Comparison of ENCODE assay signal across 25 mouse cellular contexts in genomic region chr5:53436905-53437632, GRCm38 (mm10). TPM values are rescaled to one million over a fixed set of nuclear protein-coding genes. Genes with fewer than 3 reads are reported as not detected.
DNase-seq lines count a peak whose midpoint lies in the region; ATAC-seq and TF ChIP-seq lines count a peak whose summit lies in the region.
"Had no signal": no experiment of that assay in that cellular context is flagged by ENCODE, and none has a peak within 500 bp of the region (broad histone marks: within the 10 kb centered on the region; RNA-seq: fewer than 3 reads in every experiment).

No protein-coding gene starts in this region.

- no peak overlapping the region for H3ac ChIP-seq in myocyte (ENCODE audit: control insufficient read depth, insufficient read length)

- no peaks in the 10 kb centered on the region for H3K27me3 ChIP-seq in liver, adult 2 months (ENCODE audit: control insufficient read depth, insufficient read depth, low read length)
- H3K27me3 ChIP-seq in CH12.LX (replicated peaks) (no peaks in the 10 kb centered on the region), myocyte (ENCODE audit: control insufficient read depth, insufficient read depth, insufficient read length) (no peaks in the 10 kb centered on the region)
- H3K27me3 ChIP-seq: forebrain, embryonic 13.5 days; liver, embryonic 15.5 days; megakaryocyte, embryonic 14.5 days; midbrain, embryonic 13.5 days; neural tube, embryonic 13.5 days; stomach, embryonic 15.5 days had no signal

- DNase-seq in liver, adult 2 months (ENCODE audit: extremely low read depth, low read depth, low spot score): peak; percentile 28
- DNase-seq in liver: no peak
- peak; percentile 60 for DNase-seq in CH12.LX (ENCODE audit: extremely low read depth)
- no peak for DNase-seq in frontal cortex, postnatal 25 days (ENCODE audit: low spot score in 2 of 2)
- no peak for DNase-seq in heart, postnatal 14 days
- DNase-seq: adrenal gland, postnatal 25 days; cerebellum, adult 11 months; cerebellum, postnatal 10 days; kidney, adult 2 months; retina, postnatal 1 day; right cerebral cortex, postnatal 4 days; thymus, adult 2 months; thymus, postnatal 4 days had no signal

- in situ Hi-C loops in CH12.LX (cut with MboI; ENCODE audit: low pct_ligation_motif_present, low pct_unique_long_range_greater_than_20kb, low sequenced_read_pairs): no loop called here

- TF ChIP-seq RAD21 in CH12.LX (IDR thresholded peaks at IDR 0.05; ENCODE audit: low read depth, low read length): no peak; the same call in 1 of the 2 replicates

- H3K4me2 ChIP-seq in CH12.LX (ENCODE audit: insufficient read depth, low read depth, poor library complexity, severe bottlenecking): no peak overlapping the region
- peak overlapping the region; percentile 10 for H3K4me2 ChIP-seq in myocyte (ENCODE audit: low read depth)
- H3K4me2 ChIP-seq: forebrain, embryonic 13.5 days; heart, embryonic 11.5 days; liver, embryonic 15.5 days; midbrain, embryonic 13.5 days; neural tube, embryonic 13.5 days; stomach, embryonic 15.5 days had no signal

- no peak overlapping the region for H3K9ac ChIP-seq in liver, adult 2 months (ENCODE audit: low read depth, low read length)
- no peak overlapping the region for H3K9ac ChIP-seq in CH12.LX (ENCODE audit: insufficient read depth, low read depth)
- H3K9ac ChIP-seq: forebrain, embryonic 13.5 days; liver, embryonic 15.5 days; midbrain, embryonic 13.5 days; neural tube, embryonic 13.5 days; stomach, embryonic 15.5 days had no signal

- intact Hi-C loops in heart, postnatal 14 days (cut with DNase I): no loop called here

- no peak for TF ChIP-seq CTCF in liver, adult 2 months (IDR thresholded peaks at IDR 0.05; ENCODE audit: low read depth, low read length)
- no peak for TF ChIP-seq CTCF in CH12.LX (conservative IDR thresholded peaks at IDR 0.05 in 1 of 2, IDR thresholded peaks at IDR 0.05 in 1 of 2; ENCODE audit: low read depth in 2 of 2, low read length in 2 of 2)

- no peaks in the 10 kb centered on the region for H3K9me3 ChIP-seq in CH12.LX (replicated peaks; ENCODE audit: low read length)
- H3K9me3 ChIP-seq: forebrain, embryonic 13.5 days; liver, embryonic 15.5 days; midbrain, embryonic 13.5 days; stomach, embryonic 15.5 days had no signal

- dilution Hi-C loops in CH12.LX (cut with MboI; ENCODE audit: extremely low pct_ligation_motif_present, extremely low pct_unique_long_range_greater_than_20kb, low sequenced_read_pairs): no loop called here

- no peak overlapping the region for H3K4me3 ChIP-seq in liver, adult 2 months (ENCODE audit: insufficient read depth, low read depth, low read length)
- H3K4me3 ChIP-seq in CH12.LX (replicated peaks in 1 of 3; ENCODE audit: low read depth in 2 of 3, low read length in 2 of 3, poor library complexity in 1 of 3): no peak overlapping the region
- H3K4me3 ChIP-seq in myocyte: no peak overlapping the region
- H3K4me3 ChIP-seq: forebrain, embryonic 13.5 days; liver, embryonic 15.5 days; megakaryocyte, embryonic 14.5 days; midbrain, embryonic 13.5 days; neural tube, embryonic 13.5 days; stomach, embryonic 15.5 days had no signal

- H3K79me2 ChIP-seq in liver, adult 2 months (ENCODE audit: control insufficient read depth, insufficient read depth, low read length): no peaks in the 10 kb centered on the region
- no peaks in the 10 kb centered on the region for H3K79me2 ChIP-seq in CH12.LX (replicated peaks; ENCODE audit: control insufficient read depth, extremely low read depth, insufficient read depth, poor library complexity, severe bottlenecking)
- H3K79me2 ChIP-seq in myocyte (ENCODE audit: control insufficient read depth, insufficient read depth): no peaks in the 10 kb centered on the region

- H3K4me1 ChIP-seq in liver, adult 2 months (ENCODE audit: control insufficient read depth, insufficient read depth, low read length): peaks cover 2% of the 10 kb centered on the region; the same call in 1 of the 2 replicates
- H3K4me1 ChIP-seq in CH12.LX (ENCODE audit: control insufficient read depth in 1 of 2, insufficient read depth in 2 of 2): peaks cover 13 to 24% of the 10 kb centered on the region in 2 experiments
- H3K4me1 ChIP-seq: forebrain, embryonic 13.5 days; midbrain, embryonic 13.5 days; neural tube, embryonic 13.5 days; stomach, embryonic 15.5 days had no signal

- H3K36me3 ChIP-seq in liver, adult 2 months (ENCODE audit: control insufficient read depth, insufficient read depth, low read length): no peaks in the 10 kb centered on the region
- H3K36me3 ChIP-seq in CH12.LX (replicated peaks in 1 of 2; ENCODE audit: control insufficient read depth in 1 of 2, insufficient read depth in 1 of 2, low read length in 1 of 2) (no peaks in the 10 kb centered on the region), myocyte (ENCODE audit: control insufficient read depth, insufficient read depth) (no peaks in the 10 kb centered on the region)
- H3K36me3 ChIP-seq: liver, embryonic 15.5 days; midbrain, embryonic 13.5 days; neural tube, embryonic 13.5 days; stomach, embryonic 15.5 days had no signal

- 42% methylated on average over 6 of the region's 6 CpGs for WGBS in liver, adult 2 months

- H3K27ac ChIP-seq in liver, adult 2 months (replicated peaks; ENCODE audit: insufficient read depth, low read depth, low read length): no peak overlapping the region
- H3K27ac ChIP-seq in CH12.LX (ENCODE audit: insufficient read depth, low read depth): no peak overlapping the region
- H3K27ac ChIP-seq: forebrain, embryonic 13.5 days; hindbrain, postnatal 0 days; kidney, postnatal 0 days; liver, embryonic 15.5 days; midbrain, embryonic 13.5 days; neural tube, embryonic 13.5 days had no signal

- ATAC-seq in common myeloid progenitor, adult 5-6 weeks (replicated peaks; ENCODE audit: low read depth, poor library complexity, severe bottlenecking): 0 out of 2 replicates have a peak, but pooled peaks have one; percentile 22
- ATAC-seq: forebrain, embryonic 13.5 days; hindbrain, postnatal 0 days; lung, postnatal 0 days; midbrain, embryonic 13.5 days had no signal

- no peak for TF ChIP-seq POLR2A in liver, adult 2 months (IDR thresholded peaks at IDR 0.05; ENCODE audit: extremely low read depth, insufficient read depth, low read length)
- TF ChIP-seq POLR2A in CH12.LX (IDR thresholded peaks at IDR 0.05; ENCODE audit: low read depth, low read length) (no peak), myocyte (IDR thresholded peaks at IDR 0.05; ENCODE audit: insufficient read length, low read depth) (no peak)

- peak; percentile 67 for TF ChIP-seq EP300 in CH12.LX (IDR thresholded peaks at IDR 0.05; ENCODE audit: low read length)

TF ChIP-seq in CH12.LX, 34 proteins besides CTCF, POLR2A, EP300 and RAD21:
- TF ChIP-seq ZNF384 (IDR thresholded peaks at IDR 0.05; ENCODE audit: low read depth, low read length) (no peak), MXI1 (IDR thresholded peaks at IDR 0.05; ENCODE audit: low read depth, low read length) (peak; percentile 34; the same call in 1 of the 2 replicates), RCOR1 (conservative IDR thresholded peaks at IDR 0.05; ENCODE audit: low read depth, low read length) (0 out of 2 replicates have a peak, but pooled peaks have one; percentile 29), SMC3 (IDR thresholded peaks at IDR 0.05; ENCODE audit: low read depth, low read length) (no peak), MAX (IDR thresholded peaks at IDR 0.05; ENCODE audit: low read length) (peak; percentile 87), CHD2 (IDR thresholded peaks at IDR 0.05; ENCODE audit: low read length) (peak; percentile 46), TCF12 (IDR thresholded peaks at IDR 0.05; ENCODE audit: low read depth, low read length) (peak; percentile 74), MYC (IDR thresholded peaks at IDR 0.05; ENCODE audit: low read depth, low read length) (peak; percentile 28; the same call in 1 of the 2 replicates), ETS1 (conservative IDR thresholded peaks at IDR 0.05; ENCODE audit: low read depth, low read length) (peak; percentile 77), MEF2A (IDR thresholded peaks at IDR 0.05; ENCODE audit: borderline replicate concordance, low read depth, low read length) (0 out of 2 replicates have a peak, but pooled peaks have one; percentile 14), BHLHE40 (IDR thresholded peaks at IDR 0.05; ENCODE audit: low read depth, low read length) (no peak; the same call in 1 of the 2 replicates)

TF ChIP-seq in myocyte, 11 proteins besides CTCF, POLR2A, EP300 and RAD21:
- no peak for TF ChIP-seq USF1 (IDR thresholded peaks at IDR 0.05; ENCODE audit: low read depth)
- peak; percentile 54 to 92 (median 58) for TF ChIP-seq MYOG (IDR thresholded peaks at IDR 0.05; ENCODE audit: control insufficient read depth in 1 of 3, insufficient read depth in 1 of 3, insufficient read length in 2 of 3, low read depth in 2 of 3)
- no peak for TF ChIP-seq SRF (IDR thresholded peaks at IDR 0.05; ENCODE audit: control insufficient read depth, insufficient read length, low read depth)
- TF ChIP-seq REST (IDR thresholded peaks at IDR 0.05; ENCODE audit: insufficient read depth, insufficient read length): no peak
- TF ChIP-seq MAX (IDR thresholded peaks at IDR 0.05; ENCODE audit: low read depth): no peak
- TF ChIP-seq CEBPB (IDR thresholded peaks at IDR 0.05; ENCODE audit: insufficient read depth, poor library complexity, severe bottlenecking): no peak
- TF ChIP-seq E2F4 (IDR thresholded peaks at IDR 0.05; ENCODE audit: insufficient read depth): no peak
- TF ChIP-seq TCF3 (IDR thresholded peaks at IDR 0.05; ENCODE audit: insufficient read length, low read depth): peak; percentile 21
- peak; percentile 44 to 97 (median 94) for TF ChIP-seq MYOD1 (IDR thresholded peaks at IDR 0.05; ENCODE audit: control insufficient read depth in 1 of 3, insufficient read length in 2 of 3, low read depth in 2 of 3)
- TF ChIP-seq TCF12 (IDR thresholded peaks at IDR 0.05; ENCODE audit: insufficient read depth, poor library complexity, severe bottlenecking): peak; percentile 86
- no peak for TF ChIP-seq POLR2AphosphoS2 (IDR thresholded peaks at IDR 0.05; ENCODE audit: insufficient read length, low read depth)

RNA-seq across cellular contexts. Expression of gene Rbpj, which starts 28.9 kb away (rescaled TPM):
- 9.6 and 9.9 TPM in 2 replicates for total RNA-seq in liver, adult 2 months (2014; rRNA removed)
- 2.5 and 4.2 TPM in 2 replicates for polyA plus RNA-seq in liver, adult 2 months (2012; rRNA removed)
- total RNA-seq in CH12.LX (2012; rRNA removed): 34.4 and 40.5 TPM in 2 replicates
- 62.8 and 65.0 TPM in 2 replicates for total RNA-seq in CH12.LX (2014; rRNA removed)
- 58.3 and 61.3 TPM in 2 replicates for polyA plus RNA-seq in CH12.LX (2012; ENCODE audit: insufficient read length, low read depth)
- total RNA-seq in common myeloid progenitor, adult 5-6 weeks (2017): 41.7 and 51.3 TPM in 2 replicates
- 16.0 TPM for polyA plus RNA-seq in myocyte (2012; fragmentation: generic; extraction: Trizol)
- total RNA-seq in heart, postnatal 14 days (2021): 10 to 100 TPM; 28.6 to 33.9 TPM

Comparison
In these comparisons a context has a peak if more than half of its experiments do, and no peak if none do; other contexts are left out.
1. DNase-seq: peak in liver, adult 2 months (single experiment) and CH12.LX (single experiment); none in liver (single experiment), frontal cortex, postnatal 25 days (0 of 2) and heart, postnatal 14 days (0 of 2).